Mouse (Mus musculus) heart, adult 2 months (tissue): ENCODE results near the gene Rap1gap.

Source experiments
- CTCF ChIP-seq: fragments of 200-600 bp; IDR thresholded peaks from 2 replicates; pipeline ENCODE4 v1.8.1; 2022; ENCODE audit warnings: antibody characterized with exemption, mild to moderate bottlenecking, moderate library complexity
- EP300 ChIP-seq: fragments of 200-500 bp; IDR thresholded peaks from 2 replicates; pipeline ENCODE4 v1.6.1; 2011; ENCODE audit warnings: low read depth, low read length, control low read depth; ENCODE audit not compliant: insufficient read depth
- POLR2A ChIP-seq: fragments of 200-500 bp; IDR thresholded peaks from 2 replicates; pipeline ENCODE4 v1.6.1; 2011; ENCODE audit warnings: mild to moderate bottlenecking, low read depth, low read length, control low read depth; ENCODE audit not compliant: insufficient read depth

- TF ChIP-seq POLR2A, result no peak
- peak; percentile 95 for TF ChIP-seq CTCF
- TF ChIP-seq EP300, result peak; percentile 54; the same call in 1 of the 2 replicates
Measured at GRCm38 (mm10) chr4:137682961-137683453, 18.5 kb downstream of the Rap1gap start.
